Mouse (Mus musculus) megakaryocyte, adult 5-6 weeks (primary cell): Measurements from ENCODE around the gene Olfr1495. TPM values are rescaled to one million over a fixed set of nuclear protein-coding genes. Genes with fewer than 3 reads are reported as not detected.
"Not testable (repeated sequence)": the region's sequence is repeated elsewhere in the genome, so short reads cannot be mapped to it uniquely, and the experiment has no call there.

ENCODE experiments used
- ATAC-seq: 2 replicates; pipeline ENCODE4 v1.8.0; 2016; ENCODE audit warnings: mild to moderate bottlenecking, inconsistent platforms; ENCODE audit not compliant: poor library complexity, severe bottlenecking
- total RNA-seq, 2 experiments: library from RNA; stranded (forward) in 1 of 2; stranded (reverse) in 1 of 2; fragments of 153-499, 151-499 nt in 1 of 2; fragments of 221-1000, 200-1000 nt in 1 of 2; gene quantifications; 2 replicates each; pipeline versions ENCODE4 v1.2.3 to v1.2.4; 2015 to 2017

Gene Olfr1495
- total RNA-seq (2015): not detected in 2 replicates
- total RNA-seq (2017): not detected in 2 replicates

- ATAC-seq: no peak
These were observed at the start of gene Olfr1495 for GRCm38 (mm10) chr19:13764306-13764705. Olfr1495 (plus strand) TSS chr19:13764606.

- ATAC-seq: no peak
These were observed 41.4 kb upstream of the Olfr1495 start, which contains the start of gene Olfr1493-ps1 for GRCm38 (mm10) chr19:13722978-13723377. Olfr1493-ps1 (plus strand) TSS chr19:13723278.

GRCm38 (mm10) chr19:13739428-13739827, 25.0 kb upstream of the Olfr1495 start, which contains the start of gene Olfr1494:
Olfr1494 (plus strand) TSS chr19:13739728.
- ATAC-seq: no peak

- no peak for ATAC-seq
These were observed 15.0 kb upstream of the Olfr1495 start for GRCm38 (mm10) chr19:13749366-13749765.

GRCm38 (mm10) chr19:13768565-13769276, 4.3 kb downstream of the Olfr1495 start:
- no peak for ATAC-seq

GRCm38 (mm10) chr19:13777578-13777977, 13.2 kb downstream of the Olfr1495 start, which contains the start of gene Olfr1496:
Olfr1496 (plus strand) TSS chr19:13777878.
- no peak for ATAC-seq

GRCm38 (mm10) chr19:13798102-13798501, 33.7 kb downstream of the Olfr1495 start, which contains the start of gene Olfr1497:
Olfr1497 (minus strand) TSS chr19:13798202.
- ATAC-seq: no peak

GRCm38 (mm10) chr19:13805486-13805885, 41.1 kb downstream of the Olfr1495 start:
- not testable (repeated sequence) for ATAC-seq

GRCm38 (mm10) chr19:13812823-13813222, 48.4 kb downstream of the Olfr1495 start:
- ATAC-seq: no peak

- ATAC-seq: no peak
These were observed 54.4 kb downstream of the Olfr1495 start for GRCm38 (mm10) chr19:13818827-13819226.

- ATAC-seq: no peak
These were observed 54.9 kb downstream of the Olfr1495 start, which contains the start of gene Olfr1499 for GRCm38 (mm10) chr19:13819347-13819746. Olfr1499 (minus strand) TSS chr19:13819447.

Other genes with a start within 250 kb of the Olfr1495 start
- gene Olfr1480, start 236.7 kb upstream of the Olfr1495 start, total RNA-seq (2015): not detected in 2 replicates
- not detected in 2 replicates for gene Olfr1480, start 236.7 kb upstream of the Olfr1495 start, total RNA-seq (2017)
- not detected in 2 replicates for gene Olfr1484, start 181.1 kb upstream of the Olfr1495 start, total RNA-seq (2015)
- gene Olfr1484, start 181.1 kb upstream of the Olfr1495 start, total RNA-seq (2017): not detected in 2 replicates
- not detected in 2 replicates for gene Olfr1487, start 147.2 kb upstream of the Olfr1495 start, total RNA-seq (2015)
- gene Olfr1487, start 147.2 kb upstream of the Olfr1495 start, total RNA-seq (2017): not detected in 2 replicates
- gene Olfr1489, start 133.0 kb upstream of the Olfr1495 start, total RNA-seq (2015): not detected in 2 replicates
- gene Olfr1489, start 133.0 kb upstream of the Olfr1495 start, total RNA-seq (2017): not detected in 2 replicates
- gene Olfr1490, start 113.5 kb upstream of the Olfr1495 start, total RNA-seq (2015): not detected in 2 replicates
- not detected in 2 replicates for gene Olfr1490, start 113.5 kb upstream of the Olfr1495 start, total RNA-seq (2017)
- not detected in 2 replicates for gene Olfr1491, start 67.3 kb upstream of the Olfr1495 start, total RNA-seq (2015)
- gene Olfr1491, start 67.3 kb upstream of the Olfr1495 start, total RNA-seq (2017): not detected in 2 replicates
- not detected in 2 replicates for gene Olfr1493-ps1, start 41.3 kb upstream of the Olfr1495 start, total RNA-seq (2015)
- gene Olfr1493-ps1, start 41.3 kb upstream of the Olfr1495 start, total RNA-seq (2017): not detected in 2 replicates
- not detected in 2 replicates for gene Olfr1494, start 24.9 kb upstream of the Olfr1495 start, total RNA-seq (2015)
- gene Olfr1494, start 24.9 kb upstream of the Olfr1495 start, total RNA-seq (2017): not detected in 2 replicates
- gene Olfr1496, start 13.3 kb downstream of the Olfr1495 start, total RNA-seq (2015): not detected in 2 replicates
- gene Olfr1496, start 13.3 kb downstream of the Olfr1495 start, total RNA-seq (2017): not detected in 2 replicates
- gene Olfr1497, start 33.6 kb downstream of the Olfr1495 start, total RNA-seq (2015): not detected in 2 replicates
- gene Olfr1497, start 33.6 kb downstream of the Olfr1495 start, total RNA-seq (2017): not detected in 2 replicates
- not detected in 2 replicates for gene Olfr1499, start 54.8 kb downstream of the Olfr1495 start, total RNA-seq (2015)
- gene Olfr1499, start 54.8 kb downstream of the Olfr1495 start, total RNA-seq (2017): not detected in 2 replicates
- gene Olfr1500, start 65.9 kb downstream of the Olfr1495 start, total RNA-seq (2015): not detected in 2 replicates
- gene Olfr1500, start 65.9 kb downstream of the Olfr1495 start, total RNA-seq (2017): not detected in 2 replicates
- not detected in 2 replicates for gene Olfr1501, start 86.1 kb downstream of the Olfr1495 start, total RNA-seq (2015)
- not detected in 2 replicates for gene Olfr1501, start 86.1 kb downstream of the Olfr1495 start, total RNA-seq (2017)
- gene Olfr1502, start 97.2 kb downstream of the Olfr1495 start, total RNA-seq (2015): not detected in 2 replicates
- gene Olfr1502, start 97.2 kb downstream of the Olfr1495 start, total RNA-seq (2017): not detected in 2 replicates
- gene Olfr1504, start 133.3 kb downstream of the Olfr1495 start, total RNA-seq (2015): not detected in 2 replicates
- not detected in 2 replicates for gene Olfr1504, start 133.3 kb downstream of the Olfr1495 start, total RNA-seq (2017)
- not detected in 2 replicates for gene Olfr1505, start 148.9 kb downstream of the Olfr1495 start, total RNA-seq (2015)
- not detected in 2 replicates for gene Olfr1505, start 148.9 kb downstream of the Olfr1495 start, total RNA-seq (2017)